Mouse (Mus musculus) embryonic stem cell, embryonic (primary cell): ENCODE data around the gene Slc27a2.
"Not testable (repeated sequence)": the region's sequence is repeated elsewhere in the genome, so short reads cannot be mapped to it uniquely, and the experiment has no call there.

Experiments
- CTCF ChIA-PET, 4 experiments: fragments of 300-600 bp in 2 of 4; fragments of 350-600 bp in 2 of 4; sonication (Branson Sonifier 250); formaldehyde crosslinking; loops; one replicate each; lab custom pipeline; 2022; ENCODE audit warnings: inconsistent platforms in 2 of 4; lab: Charles Lee
- POLR2A ChIA-PET, 4 experiments: fragments of 300-600 bp in 2 of 4; fragments of 350-600 bp in 2 of 4; sonication (Branson Sonifier 250); formaldehyde crosslinking; loops; one replicate each; lab custom pipeline; 2022; ENCODE audit warnings: antibody characterized with exemption in 4 of 4, inconsistent platforms in 1 of 4; lab: Charles Lee

Slc27a2 gene

DNA sequence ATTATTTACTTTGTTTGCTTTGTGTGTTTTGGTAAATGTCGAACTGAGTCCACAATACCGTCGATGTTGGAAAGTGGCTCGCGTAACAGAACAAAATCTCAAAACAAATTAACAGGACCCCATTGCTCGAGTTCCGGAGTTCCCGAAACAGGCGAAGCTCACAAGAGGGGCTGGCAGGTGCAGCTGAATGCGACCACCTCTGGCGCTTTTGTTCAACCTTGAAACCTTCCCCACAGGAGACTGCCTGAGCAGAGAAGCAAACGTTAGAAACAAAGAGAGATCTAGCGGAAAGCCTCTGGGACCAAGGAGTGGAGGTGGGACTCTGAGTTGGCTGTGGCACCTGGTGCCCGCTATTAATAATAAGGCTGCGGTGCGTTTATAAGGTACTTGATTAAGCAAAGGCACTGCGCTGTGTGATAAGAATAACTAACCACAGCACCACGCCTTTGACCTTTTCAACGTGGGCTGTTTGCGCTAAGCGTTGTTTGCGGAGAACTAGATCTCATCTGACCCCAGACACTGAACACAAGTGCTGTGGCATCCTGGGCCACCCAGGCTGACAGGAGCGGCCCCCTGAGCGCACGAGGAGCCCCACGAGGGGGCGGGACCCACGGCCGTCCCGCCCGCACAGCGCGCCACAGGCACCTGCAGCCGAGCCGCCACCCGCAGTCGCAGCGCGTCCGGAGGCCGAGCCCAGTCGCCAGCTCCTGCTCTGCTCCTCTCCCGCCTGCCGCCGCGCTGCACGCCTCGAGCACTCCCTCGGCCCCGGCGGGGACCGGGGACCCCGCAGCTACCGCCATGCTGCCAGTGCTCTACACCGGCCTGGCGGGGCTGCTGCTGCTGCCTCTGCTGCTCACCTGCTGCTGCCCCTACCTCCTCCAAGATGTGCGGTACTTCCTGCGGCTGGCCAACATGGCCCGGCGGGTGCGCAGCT is at the start of gene Slc27a2:
TSS of gene Slc27a2 (plus strand) at position 51 of the 934 bp plus-strand sequence.
- ChIA-PET CTCF (no interaction called here), POLR2A (interaction anchor here in 2 of 4 experiments (0.6 to 1.7 kb wide), 9 partner anchors 11 to 358 kb away, joined by 3 to 5 read pairs (median 3); partner anchors contain the start of genes Trpm7 (in 1 of the 2) and Usp8 (in 1 of the 2))

DNA sequence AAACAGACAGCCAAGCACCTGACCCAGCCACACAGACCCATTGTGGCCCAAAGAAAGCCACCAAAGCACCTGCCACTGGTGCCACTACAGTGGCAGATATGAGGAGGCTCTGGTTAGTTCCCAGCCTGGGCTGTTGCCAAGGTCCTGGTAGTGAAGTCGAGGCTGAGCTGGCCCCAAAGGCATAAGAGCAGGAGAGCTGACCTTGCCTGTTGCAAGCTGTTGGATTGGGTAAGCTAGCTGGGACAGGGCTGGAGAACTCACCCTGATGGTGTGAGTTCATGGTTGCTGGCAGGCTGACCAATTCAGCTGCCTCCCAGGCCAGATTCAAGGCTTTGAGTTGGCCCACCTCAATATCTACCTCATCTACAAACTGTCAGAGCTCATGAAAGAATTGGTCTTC is 47.1 kb upstream of the Slc27a2 start:
- POLR2A ChIA-PET, result no interaction called here
- CTCF ChIA-PET, result no interaction called here

DNA sequence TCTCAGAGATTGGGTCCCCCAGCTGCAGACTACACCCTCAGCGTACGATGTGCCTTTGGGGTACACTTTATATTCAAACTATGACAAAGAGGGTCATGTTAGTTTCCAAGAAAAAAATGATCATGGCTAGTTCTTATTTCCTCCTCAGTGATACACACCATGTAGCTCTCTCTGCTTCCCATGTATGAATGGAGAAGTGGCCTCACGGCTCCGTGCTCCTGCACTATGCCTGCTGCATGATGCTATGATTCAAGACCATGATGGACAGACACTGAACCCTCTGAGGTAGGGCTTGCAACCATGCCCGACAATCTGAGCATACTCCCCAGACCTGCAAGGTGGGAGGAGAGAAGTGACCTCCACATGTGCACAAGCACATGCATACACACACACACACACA is 44.7 kb upstream of the Slc27a2 start:
- POLR2A ChIA-PET, result no interaction called here
- CTCF ChIA-PET, result no interaction called here

DNA sequence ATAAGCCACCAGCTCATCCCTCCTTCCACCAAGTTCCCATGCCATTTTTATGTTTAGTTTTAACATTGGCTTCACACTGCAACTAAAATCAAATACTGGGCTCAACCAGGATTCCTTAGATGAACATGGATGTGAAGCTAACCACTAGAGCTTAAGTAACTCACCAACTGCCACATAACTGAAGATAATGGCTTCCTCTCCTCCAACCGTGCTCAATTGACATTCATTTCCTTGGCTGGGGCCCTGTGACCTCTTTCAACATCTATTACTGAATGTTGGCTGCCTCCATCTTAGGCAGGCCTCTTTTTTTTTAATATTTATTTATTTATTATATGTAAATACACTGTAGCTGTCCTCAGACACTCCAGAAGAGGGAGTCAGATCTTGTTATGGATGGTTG is 44.0 kb upstream of the Slc27a2 start:
- ChIA-PET POLR2A (no interaction called here), CTCF (no interaction called here)

DNA sequence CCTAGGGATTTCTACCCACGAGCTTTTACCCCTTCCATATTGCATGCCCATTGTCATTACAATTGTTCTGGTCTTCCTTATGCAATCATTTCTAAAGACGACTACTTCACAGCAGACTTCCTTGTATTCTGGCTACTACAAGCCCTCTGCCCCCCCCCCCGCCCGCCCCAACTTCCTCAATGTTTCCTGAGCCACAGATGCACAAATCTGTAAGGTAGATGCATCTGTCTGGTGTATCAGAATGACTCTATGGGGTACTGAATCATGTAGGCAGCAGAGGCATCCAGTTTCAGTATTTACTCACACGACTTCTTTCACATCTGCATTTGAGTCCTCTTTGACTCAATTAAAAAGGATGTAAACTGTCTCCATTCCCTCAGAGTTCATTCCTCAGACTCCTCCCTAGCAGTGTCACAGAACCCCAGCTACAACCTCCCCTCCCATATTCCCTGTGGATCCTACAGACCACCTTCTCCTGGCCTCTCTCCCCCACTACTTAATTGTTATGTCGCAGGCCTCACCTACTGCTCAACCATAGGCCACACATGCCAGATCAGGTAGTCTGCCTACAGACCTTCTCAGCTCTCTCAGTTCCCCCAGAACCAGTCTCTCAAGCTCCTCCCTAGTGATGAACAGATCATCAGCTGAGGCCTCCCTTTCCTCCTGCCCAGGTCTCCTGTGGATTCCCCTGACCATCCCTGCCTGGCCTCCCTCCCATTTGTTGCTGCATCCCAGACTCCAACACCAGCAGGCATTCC is 37.0 kb upstream of the Slc27a2 start:
- ChIA-PET POLR2A (interaction anchor here in 1 of 4 experiments (0.7 kb wide), 1 partner anchor 21 kb away, joined by 3 read pairs; no protein-coding TSS in a partner anchor), CTCF (interaction anchor here in 1 of 4 experiments (0.8 kb wide), 1 partner anchor 29 kb away, joined by 5 read pairs; no protein-coding TSS in a partner anchor)

DNA sequence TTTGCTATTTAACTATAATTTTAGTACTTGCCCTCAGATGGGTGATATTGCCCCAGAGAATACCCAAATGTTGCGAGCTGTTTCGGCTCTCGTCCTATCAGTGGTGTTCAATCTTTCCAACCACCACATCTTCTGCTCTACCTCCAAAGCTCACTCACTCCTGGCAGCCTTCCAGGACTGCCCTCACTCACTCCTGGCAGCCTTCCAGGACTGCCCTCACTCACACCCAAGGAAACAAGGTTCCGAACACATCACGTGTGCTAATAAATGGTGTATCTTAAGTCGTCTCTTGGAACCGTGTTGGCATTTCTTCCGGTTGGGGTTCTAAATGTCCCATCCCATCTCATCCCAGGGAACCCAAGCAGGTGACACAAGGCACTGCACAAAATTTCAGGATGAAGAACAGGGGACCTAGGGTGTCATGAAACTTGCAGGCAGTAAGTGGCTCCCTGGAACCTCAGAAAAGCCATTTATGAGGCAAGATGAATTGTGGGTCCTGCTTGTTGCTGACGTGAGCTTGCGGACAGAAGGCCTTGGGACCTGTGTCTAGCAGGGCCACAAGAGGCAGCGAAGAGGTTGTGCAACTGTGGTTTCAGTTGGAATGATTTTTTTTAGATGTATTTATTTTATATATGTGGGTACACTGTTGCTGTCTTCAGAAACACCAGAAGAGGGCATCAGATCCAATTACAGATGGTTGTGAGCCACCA is 32.2 kb upstream of the Slc27a2 start:
- ChIA-PET POLR2A (no interaction called here), CTCF (interaction anchor here in 3 of 4 experiments (0.8 to 1.6 kb wide), 5 partner anchors 12 to 477 kb away, joined by 3 to 14 read pairs (median 4); no protein-coding TSS in a partner anchor)

DNA sequence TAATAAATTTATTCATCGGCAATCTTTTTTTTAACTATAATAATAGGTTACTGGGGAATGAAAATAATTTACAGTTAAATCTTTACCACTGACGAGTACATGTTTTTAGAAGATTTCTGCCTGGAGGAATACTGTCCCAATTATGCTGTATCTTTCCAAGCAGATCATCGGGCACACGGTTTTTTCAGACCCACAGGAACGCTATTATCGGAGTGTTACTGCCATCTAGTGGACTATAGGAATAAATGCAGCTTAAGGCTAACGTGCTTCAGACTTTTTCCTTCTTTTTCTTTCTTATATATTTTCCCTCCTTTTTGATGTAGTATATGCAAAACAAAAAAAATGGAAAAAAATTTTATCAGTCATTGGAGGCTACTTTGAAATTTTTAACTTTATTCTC is 31.4 kb upstream of the Slc27a2 start:
- ChIA-PET CTCF (interaction anchor here in 3 of 4 experiments (0.8 to 1.6 kb wide), 6 partner anchors 11 to 476 kb away, joined by 3 to 14 read pairs (median 4); partner anchors contain the start of gene Usp8 (in 1 of the 3)), POLR2A (no interaction called here)

DNA sequence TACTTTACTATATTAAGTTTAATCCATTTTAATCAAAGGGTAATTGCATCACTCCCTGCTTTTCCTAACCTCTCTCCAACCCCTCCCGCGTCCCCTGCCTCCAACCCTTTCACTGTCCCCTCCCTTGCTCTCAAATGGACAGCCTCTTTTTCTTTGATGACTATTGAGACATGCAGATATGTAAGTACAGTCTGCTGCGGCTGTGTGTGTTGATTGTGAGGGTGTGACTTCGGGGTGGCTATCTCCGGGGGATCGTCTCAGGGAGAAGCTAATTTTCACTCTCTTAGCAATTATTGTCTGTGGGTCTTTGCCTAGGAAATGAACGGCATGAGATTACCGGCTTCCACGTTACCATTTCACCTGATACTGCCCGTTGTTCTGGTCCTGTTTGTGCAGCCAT is 30.7 kb upstream of the Slc27a2 start:
- CTCF ChIA-PET, result interaction anchor here in 2 of 4 experiments (1.0 to 1.6 kb wide), 5 partner anchors 11 to 475 kb away, joined by 3 to 4 read pairs (median 4); partner anchors contain the start of gene Usp8 (in 1 of the 2)
- POLR2A ChIA-PET, result no interaction called here

DNA sequence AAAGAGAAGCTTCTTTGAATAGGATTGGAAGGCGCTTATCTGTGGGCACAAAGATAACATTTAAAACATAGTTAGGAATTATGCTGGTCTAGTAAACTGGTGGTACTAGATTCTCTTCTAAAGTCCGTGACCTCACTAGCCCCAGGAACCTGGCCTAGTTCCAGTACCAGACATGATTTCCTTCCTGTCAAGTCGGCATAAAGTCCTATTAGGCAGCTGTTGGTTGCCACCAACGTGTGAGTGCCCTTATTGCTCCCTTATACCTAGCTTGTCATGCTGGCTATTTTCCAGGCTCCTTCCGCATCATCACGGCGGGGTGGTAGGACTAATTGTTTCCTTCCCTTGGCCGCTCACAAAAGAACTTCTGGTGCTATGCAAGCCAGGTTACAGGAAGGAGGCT is 30.2 kb upstream of the Slc27a2 start:
- POLR2A ChIA-PET, result no interaction called here
- CTCF ChIA-PET, result interaction anchor here in 2 of 4 experiments (0.6 to 1.6 kb wide), 3 partner anchors 10 to 468 kb away, joined by 3 to 4 read pairs (median 3); no protein-coding TSS in a partner anchor

DNA sequence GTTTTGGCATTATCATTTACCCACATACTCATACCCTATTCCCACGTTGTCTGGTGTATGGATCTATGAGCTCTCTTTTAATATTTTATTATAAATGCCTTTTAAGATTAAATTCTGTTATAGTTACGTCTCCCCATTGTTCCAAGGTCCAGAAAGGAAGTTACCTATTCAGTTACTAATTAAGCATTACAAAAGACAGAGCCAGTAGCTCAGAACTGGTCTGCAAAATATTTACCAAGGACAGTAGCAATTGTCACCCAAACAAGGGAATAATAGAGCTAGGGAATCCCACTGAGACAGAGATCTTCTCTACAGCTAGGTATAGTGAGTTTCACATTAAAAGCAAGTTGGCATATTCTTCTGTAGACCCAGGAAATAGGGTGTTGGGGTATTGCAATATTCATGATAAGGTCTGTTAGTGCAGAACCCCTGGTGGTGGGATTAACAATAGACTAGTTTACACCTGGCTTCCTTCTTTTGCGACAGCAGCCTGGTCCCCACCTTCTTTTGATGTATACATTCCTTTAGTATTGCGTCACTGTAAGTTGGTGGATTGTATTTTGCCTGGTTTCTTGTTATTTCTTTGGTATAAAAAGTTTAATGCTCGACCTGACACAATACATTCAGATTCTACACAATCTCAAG is 29.0 kb upstream of the Slc27a2 start:
- CTCF ChIA-PET, POLR2A ChIA-PET: not testable (repeated sequence)

DNA sequence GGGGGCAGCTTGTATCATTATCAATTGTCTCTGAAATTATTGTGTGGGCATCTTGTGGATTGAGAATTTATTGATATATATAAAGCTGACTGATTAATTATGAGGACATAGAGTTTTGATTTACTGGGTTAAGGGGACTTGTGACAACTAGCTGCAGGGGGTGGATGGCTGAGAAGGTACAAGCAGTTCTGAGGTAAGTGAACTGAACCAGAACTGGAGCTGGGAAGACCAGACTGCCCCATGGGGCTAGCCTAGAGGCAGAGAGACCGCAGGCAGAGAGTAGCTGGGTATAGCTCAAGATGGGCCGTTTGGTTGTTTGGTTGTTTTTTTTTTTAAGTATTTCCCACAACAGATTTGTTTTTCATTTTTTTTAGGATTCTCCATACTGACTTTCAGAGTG is 27.9 kb upstream of the Slc27a2 start:
- POLR2A ChIA-PET, result interaction anchor here in 2 of 4 experiments (0.5 kb wide), 2 partner anchors 147 to 631 kb away, joined by 4 read pairs; no protein-coding TSS in a partner anchor

DNA sequence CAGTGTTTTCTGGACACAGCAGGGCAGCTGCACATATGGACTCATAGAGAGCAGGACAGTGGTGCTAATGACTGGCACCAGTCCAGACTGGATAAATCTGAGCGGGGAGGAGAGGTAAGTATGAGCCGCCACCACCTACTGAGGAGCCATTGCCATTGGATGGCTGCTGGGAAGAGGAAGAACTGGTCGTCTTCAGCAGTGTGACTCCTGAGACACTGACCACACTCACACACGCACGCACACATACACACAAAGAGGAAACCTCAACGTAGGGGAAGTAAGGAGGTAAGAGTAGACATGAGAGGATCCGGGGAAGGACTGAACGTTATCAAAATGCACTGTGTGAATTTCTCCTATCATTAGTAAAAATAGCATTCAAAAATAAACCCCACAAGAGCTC is 24.7 kb upstream of the Slc27a2 start:
- CTCF ChIA-PET, result no interaction called here

More for the DNA sequence above, 27.9 kb upstream of the Slc27a2 start:
- CTCF ChIA-PET, result no interaction called here

DNA sequence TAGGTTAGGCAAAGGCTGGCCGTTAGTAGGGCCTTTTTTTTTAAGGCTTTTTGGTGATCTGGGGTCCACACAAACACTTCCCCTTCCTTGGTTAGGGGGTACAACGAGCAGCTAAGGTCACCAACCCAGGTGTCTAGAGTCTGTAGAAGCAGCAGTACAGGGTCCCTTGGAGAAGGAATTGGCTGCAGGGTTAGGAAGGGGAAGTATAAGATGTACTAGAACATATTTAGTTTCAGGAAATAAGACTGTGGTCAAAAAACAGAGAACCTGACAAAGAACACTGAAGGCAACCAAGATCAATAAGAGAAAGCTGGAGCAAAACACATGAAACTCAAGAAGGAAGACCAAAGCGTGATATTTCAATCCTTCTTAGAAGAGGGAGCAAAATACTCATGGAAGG is 21.6 kb upstream of the Slc27a2 start:
- POLR2A ChIA-PET, result interaction anchor here in 1 of 4 experiments (1.3 kb wide), 1 partner anchor 34 kb away, joined by 3 read pairs; no protein-coding TSS in a partner anchor
- CTCF ChIA-PET, result no interaction called here

More for the DNA sequence above, 24.7 kb upstream of the Slc27a2 start:
- POLR2A ChIA-PET, result no interaction called here

DNA sequence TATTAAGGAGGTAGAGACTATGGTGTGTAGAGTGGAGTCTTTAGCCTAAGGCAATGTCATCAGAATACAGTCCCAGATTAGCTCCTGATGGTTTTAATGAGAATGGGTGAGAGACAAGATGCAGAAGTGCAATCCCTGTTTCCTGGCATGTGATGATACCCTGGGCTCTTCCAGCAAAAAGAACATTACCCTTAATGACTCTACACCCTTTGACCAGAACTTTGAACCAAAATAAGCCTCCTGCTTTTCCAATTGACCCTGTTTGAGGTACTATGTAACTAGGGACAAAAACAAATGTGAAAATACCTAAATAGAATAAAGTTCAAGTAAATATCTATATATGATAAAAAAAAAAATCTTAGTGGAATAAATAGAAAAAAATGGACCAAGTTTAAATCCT is 14.6 kb upstream of the Slc27a2 start:
- CTCF ChIA-PET, result interaction anchor here in 1 of 4 experiments (0.6 kb wide), 1 partner anchor 17 kb away, joined by 14 read pairs; no protein-coding TSS in a partner anchor

DNA sequence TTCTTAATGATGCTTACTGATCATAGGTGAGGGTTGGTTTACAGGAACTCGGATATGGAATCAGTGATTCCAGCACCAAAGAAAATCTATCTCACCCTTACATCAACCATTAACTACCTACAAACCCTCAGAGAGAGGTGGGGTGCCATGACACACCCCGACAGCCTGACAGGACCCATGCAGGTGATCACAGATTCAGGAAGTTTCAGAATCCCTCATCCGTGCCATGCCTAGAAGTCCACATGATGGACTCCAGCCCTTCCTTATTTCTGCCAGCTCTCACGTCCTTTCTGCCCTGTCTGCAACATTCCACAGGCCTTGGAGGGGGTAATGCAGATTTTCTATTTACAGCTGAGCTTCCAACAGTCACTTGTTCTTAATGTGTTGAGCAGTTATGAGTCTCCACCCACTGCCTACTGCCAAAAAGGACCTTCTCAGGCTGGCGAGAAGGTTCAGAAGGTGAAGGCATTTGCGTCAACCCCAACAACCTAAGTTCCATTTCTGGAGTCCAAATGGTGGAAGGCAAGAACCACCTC is 11.7 kb upstream of the Slc27a2 start:
- ChIA-PET POLR2A (no interaction called here), CTCF (interaction anchor here in 1 of 4 experiments (0.6 kb wide), 1 partner anchor 9 kb away, joined by 8 read pairs; no protein-coding TSS in a partner anchor)

More for the DNA sequence above, 14.6 kb upstream of the Slc27a2 start:
- POLR2A ChIA-PET, result interaction anchor here in 1 of 4 experiments (0.7 kb wide), 1 partner anchor 15 kb away, joined by 4 read pairs; the partner anchor contains the start of gene Slc27a2

DNA sequence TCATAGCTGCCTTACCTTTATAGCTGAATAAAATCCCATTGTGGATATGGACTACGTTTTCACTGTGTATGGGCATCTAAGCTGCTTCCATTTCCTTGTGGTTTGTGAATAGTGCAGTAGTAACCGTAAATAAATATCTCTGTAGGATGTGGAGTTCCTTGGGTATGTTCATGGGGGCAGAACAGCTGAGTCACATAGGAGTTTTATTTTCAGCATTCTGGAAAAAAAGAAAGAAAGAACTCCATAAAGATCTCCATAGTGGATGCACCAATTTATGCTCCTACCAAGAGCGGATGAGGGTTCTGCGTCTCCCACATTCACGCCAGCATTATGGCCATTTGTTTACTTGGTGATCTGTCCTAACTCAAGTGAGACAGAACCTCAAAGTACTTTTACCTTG is 10.0 kb upstream of the Slc27a2 start:
- POLR2A ChIA-PET, result no interaction called here
- CTCF ChIA-PET, result interaction anchor here in 2 of 4 experiments (0.6 to 0.8 kb wide), 2 partner anchors 950 to 1099 kb away, joined by 3 to 12 read pairs; no protein-coding TSS in a partner anchor

DNA sequence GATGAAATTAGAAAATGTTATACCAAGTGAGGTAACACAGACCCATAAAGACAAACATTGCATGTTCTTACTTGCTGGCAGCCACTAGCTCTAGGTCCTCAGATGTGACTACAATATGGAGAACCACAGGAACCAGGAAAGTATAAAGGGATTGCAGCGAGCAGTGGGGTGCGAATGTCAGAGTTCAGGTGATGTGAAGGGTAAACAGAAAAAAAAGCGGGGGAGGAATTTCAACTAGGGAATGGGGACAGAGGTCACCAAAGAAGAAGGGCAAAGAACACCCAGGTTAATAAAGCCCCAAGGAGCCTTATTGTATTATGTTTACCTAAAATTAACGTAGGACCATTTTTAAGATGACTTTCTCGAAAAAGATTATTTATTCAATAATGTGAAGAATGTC is 6.9 kb upstream of the Slc27a2 start:
- ChIA-PET CTCF (no interaction called here), POLR2A (interaction anchor here in 1 of 4 experiments (1.0 to 2.0 kb wide), 2 partner anchors 9 to 49 kb away, joined by 4 to 5 read pairs; no protein-coding TSS in a partner anchor)
